Mouse (Mus musculus): ENCODE measurements around the gene Kcna2.

The Kcna2 gene

GRCm38 (mm10) chr3:107100811-107101455 is at the start of gene Kcna2:
Kcna2 (plus strand) TSS chr3:107101146.
- DNase-seq = no peak

DNA sequence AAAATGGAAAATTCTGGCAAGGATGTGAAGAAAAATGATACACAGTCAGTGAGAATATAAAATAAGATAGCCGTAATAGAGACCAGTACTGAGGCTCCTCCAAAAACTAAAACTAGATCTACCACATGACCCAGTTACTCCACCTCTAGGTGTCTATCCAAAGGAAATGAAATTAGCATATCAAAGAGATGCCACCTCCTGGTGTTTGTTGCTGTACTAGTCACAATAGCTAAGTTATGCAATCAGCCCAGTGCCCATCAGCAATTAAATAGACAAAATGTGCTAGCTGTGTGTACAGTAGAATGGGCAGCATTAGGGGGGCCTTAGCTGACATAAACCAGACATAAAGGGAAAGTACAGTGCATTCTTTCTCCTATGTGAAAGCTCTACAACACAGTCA is 39.5 kb upstream of the Kcna2 start:
- DNase-seq = no peak

DNA sequence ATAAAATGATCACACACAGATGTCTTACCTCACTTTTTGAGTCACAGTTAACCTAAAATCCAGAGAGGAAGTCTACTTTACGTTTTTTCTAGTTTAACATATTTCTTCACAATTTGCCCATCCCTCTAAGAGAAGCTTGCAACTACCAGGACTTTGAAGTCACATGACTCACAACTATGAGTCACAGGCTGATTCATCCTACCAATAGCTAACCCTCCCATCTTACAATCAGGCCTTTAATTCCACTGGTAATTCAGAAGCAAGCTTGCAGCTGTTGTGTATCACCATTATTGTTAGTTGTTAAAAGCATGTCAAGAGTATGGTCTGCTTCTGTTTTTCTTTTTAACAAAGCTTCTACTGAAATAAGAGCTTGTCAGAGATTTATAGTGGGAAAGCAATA is 38.2 kb upstream of the Kcna2 start:
- no peak for DNase-seq

DNA sequence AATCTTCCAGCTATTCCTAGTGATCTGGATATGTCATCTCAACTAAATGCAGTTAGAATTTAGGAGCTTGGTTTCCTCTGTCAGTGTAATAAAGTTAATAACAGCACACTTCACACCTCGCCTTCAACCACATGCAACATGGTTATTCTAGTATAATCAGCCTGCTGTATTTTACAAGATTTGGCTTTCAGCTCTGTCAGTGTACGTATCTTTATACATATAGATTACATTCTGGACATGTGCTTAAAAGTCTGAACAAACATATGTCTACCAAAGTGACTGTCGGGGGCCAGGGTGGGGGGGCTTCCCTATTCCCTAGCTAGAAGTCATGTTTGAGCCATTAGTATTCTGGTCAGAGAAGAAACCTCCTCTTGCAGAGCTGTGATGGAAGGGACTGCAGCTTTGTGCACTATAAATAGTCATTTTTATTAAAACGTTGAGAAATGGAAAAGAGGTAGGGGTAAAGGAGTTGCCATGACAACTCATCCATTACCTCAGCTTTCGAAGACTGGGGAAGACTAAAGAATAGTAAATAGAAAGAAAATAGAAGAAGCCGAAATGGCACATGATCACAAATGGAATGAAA is 35.3 kb upstream of the Kcna2 start:
- no peak for DNase-seq

DNA sequence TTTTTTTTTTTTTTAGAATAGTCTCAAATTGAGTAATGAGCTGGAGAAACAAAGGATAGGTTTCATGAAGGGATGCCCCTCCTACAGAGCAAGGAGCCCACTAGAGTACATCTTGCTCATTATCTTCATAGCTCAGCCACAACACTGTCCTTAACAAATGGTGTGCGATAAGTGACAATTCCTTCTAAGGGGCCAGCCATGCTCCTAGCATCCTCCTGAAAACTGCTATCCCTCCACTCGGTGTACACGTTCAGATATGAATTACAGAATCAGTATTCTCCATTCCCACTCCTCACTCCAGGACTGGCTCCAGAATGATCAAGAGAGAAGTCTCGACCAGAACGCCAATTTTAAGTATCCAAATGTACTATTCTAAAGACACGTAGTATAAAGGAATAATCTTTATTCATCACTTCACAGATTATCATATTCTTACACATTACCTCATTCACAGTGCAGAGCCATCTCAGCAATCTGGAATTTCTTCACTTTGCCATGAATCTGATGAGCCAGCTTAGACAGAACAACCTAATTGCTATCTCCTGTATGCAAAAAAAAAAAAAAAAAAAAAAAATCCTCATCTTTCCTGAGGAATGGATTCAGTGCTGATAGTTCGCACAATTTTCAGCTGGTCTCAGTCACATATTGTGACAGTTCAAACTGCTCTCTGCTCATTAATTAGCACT is 34.6 kb upstream of the Kcna2 start:
- no peak for DNase-seq

GRCm38 (mm10) chr3:107067245-107067644 is 33.7 kb upstream of the Kcna2 start:
- no peak for DNase-seq

- DNase-seq = no peak
Observed at GRCm38 (mm10) chr3:107073863-107074262, 27.1 kb upstream of the Kcna2 start.

DNA sequence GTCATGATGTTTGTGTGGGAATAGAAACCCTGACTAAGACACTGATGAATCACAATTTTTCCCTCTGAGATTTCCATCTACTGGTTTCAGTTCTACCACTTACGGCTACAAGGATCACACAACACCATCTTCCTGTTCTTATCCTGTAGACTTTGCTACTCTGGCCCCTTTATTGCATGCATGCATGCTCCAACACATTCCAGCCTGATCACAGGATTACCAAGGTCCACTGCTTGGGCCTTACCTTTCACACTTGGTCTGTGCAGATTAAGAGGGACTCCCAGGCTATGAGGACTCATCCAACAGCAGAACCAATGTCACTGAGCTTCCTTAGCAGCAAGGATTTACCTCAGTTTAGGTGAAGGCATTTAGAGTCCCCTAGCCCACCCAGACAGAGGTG is 25.2 kb upstream of the Kcna2 start:
- no peak for DNase-seq

GRCm38 (mm10) chr3:107076658-107077057 is 24.3 kb upstream of the Kcna2 start:
- peak; percentile 82 for DNase-seq

- no peak for DNase-seq
Observed at GRCm38 (mm10) chr3:107077101-107077500, 23.8 kb upstream of the Kcna2 start.

- no peak for DNase-seq
Observed at GRCm38 (mm10) chr3:107080803-107081202, 20.1 kb upstream of the Kcna2 start.

DNA sequence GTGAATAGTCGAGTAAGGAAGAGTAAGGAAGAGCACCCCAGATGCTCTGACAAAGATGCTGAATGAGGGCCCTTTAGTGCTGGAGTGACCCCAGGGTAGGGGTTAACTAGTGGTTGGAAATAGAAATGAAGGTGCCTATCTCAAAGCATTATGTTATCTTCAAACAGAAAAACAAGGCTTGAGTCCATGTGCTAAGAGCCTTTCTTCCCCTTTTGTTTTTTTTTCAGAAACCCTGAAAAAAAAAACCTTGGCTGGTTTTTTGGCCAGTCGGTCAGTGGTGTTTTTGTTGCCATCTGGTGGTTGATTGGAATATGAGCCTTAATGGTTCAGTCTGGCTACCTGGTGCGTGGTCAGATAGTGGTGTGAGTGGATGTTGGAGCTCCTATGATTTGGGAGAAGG is 19.7 kb upstream of the Kcna2 start:
- peak; percentile 41 for DNase-seq

- no peak for DNase-seq
Observed at GRCm38 (mm10) chr3:107084586-107084985, 16.4 kb upstream of the Kcna2 start.

- DNase-seq = no peak
Observed at GRCm38 (mm10) chr3:107087410-107087809, 13.5 kb upstream of the Kcna2 start.

DNA sequence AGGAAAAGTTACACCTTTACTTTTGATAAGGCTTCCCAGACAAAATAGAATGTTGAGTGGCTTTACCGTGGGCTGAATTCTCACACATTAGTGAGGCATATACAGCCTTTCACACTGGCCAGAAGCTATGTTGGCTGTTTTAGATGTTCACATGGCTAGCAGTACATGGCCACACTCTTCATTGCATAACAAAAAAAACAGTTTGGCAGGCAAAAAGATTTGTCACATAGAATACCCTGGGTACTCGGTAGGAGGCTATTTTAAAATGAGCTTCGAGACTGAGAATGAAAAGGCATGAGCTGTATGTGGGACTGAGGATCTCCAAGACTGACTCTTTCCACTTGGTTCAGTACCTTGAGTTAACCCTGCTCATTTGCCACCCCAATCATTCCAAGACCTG is 12.1 kb upstream of the Kcna2 start:
- DNase-seq = no peak

GRCm38 (mm10) chr3:107089475-107089874 is 11.5 kb upstream of the Kcna2 start:
- no peak for DNase-seq

DNA sequence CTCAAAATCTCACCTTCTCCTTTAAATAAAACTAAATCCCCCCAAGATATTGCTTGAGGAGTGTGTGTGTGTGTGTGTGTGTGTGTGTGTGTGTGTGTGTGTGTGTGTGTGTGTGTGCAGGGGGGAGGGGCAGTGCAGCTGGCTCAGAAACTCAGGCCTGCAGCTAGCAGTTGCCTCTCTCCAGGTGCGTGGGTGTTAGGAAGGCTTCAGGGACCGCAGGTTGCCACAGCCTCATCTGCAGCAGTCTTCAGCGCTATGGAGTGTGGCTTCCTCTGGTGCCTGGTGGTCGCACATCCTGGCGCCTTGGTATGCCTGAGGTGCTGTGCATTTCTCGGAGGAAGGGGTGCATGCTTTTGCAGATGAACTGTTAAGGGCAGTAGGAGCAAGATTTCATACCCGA is 10.9 kb upstream of the Kcna2 start:
- no peak for DNase-seq

DNA sequence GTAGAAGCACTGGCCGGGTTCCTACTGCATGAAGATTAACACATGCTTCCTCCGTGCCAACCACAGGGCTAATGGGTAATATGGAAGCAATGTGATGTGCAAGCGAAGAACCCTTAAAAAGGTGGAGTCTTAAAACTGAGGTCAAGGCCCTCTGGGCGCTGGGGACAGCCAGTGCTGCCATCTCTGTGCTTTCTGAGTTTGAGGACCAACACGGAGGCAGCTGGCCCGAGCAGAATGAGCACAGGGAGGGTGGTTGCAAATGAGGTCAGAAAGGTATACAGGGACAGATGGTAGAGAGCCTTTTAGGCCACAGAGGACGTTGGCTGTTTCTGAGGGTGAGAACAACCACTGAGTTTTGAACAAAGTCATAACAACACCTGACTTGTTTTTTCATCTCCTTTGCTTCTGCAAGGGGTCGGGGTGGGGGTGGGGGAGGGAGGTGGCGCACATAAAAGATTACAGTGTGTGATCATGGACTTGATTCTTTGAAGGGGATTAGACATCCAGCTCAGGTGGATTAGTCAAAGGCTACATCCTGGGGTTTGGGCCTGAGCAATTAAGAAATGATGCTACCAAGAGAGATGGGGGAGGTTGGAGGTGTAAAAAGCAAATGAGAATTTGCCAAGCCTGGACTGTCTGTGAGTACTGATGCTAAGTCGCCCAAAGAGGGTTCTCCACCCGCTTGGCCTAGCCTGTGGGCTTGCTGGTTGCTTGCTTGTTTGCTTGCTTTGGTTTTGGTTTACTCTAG is 10.4 kb upstream of the Kcna2 start:
- DNase-seq = no peak

- DNase-seq = peak; percentile 63
Observed at GRCm38 (mm10) chr3:107094028-107094427, 6.9 kb upstream of the Kcna2 start.

DNA sequence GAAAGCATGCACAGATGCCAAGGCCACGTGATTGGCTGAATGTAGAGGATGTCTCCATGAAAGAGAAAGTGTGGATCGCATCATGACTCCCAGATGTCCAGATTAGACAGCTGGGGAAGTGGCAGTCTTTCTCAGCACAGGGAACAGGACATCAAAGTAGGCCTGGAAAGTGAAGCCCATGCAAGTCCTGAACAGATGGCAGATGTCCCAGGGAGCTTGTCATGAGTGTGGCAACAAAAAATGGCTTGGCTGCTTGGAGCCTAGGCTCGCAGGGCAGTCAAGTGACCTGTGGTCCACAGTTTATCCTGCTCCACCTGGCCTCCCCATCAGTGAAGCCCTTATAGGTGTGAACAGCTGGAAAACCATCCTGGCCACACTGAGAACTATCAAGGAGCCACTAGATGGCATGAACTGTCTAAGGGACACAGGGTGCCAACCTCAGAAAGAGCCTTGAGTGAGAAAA is 4.6 kb upstream of the Kcna2 start:
- DNase-seq = peak; percentile 52

GRCm38 (mm10) chr3:107099866-107100265 is 1.1 kb upstream of the Kcna2 start:
- DNase-seq = no peak

DNA sequence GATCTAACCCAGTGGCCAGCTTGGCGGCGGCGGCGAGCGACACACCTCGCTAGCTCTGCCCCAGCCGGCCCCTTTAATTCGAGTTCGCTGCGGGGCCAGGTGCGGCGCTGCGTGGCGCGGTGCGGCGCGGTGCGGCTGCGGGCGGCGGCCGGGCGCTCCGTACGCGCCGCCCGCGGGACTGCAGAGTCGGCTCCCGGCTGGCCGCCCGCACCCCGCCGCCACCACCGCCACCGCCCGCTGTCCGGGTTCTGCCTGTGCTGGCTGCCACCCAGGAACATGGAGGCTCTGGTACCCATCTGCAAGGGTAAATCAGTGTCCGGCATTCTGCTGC is 475 bp downstream of the Kcna2 start:
- DNase-seq = no peak

DNA sequence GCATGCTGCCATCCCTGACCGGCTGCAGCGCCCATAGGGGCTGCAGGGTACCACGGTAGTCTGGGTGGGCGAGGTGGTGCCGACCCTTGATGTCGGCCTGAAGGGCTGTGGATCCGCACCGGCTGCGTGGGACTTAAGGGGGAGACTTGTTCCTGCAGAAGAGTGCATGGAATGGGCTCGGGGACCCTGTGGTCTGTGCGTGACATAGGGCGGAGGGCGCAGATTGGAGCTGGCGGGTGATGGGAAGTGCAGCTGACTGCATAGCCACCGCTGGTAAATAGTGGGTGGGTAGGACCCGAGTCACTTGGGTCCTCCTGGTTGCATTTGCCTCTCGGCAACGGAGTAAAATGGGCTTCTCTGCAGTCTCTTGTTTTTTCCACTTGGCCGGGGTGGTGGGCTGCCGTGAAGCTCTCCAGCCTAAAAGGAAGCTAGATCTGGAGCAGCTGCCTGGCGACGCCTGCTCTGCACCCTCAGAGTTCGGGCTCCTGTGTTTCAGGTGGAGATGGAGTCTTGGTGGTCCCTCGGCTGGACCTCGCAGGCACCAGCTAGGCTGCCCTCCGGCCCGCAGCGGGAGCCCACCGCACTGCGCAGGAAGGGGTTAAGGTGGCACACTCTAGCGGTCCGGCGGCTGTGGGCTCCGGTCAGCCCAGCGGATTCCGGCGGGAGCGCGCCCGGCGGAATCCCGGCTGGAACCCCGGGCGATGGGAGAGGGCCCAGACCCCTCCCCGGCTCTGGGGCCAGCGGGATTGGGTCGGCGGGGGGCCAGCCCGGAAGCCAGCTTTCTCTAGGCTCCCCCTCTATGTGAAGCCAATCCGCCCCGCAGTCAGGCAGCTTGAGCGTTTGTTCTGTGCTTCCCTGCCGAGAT is 1.1 kb downstream of the Kcna2 start:
- peak; percentile 66 for DNase-seq

Data from lung, postnatal 10 days (tissue).